Mouse (Mus musculus) heart, postnatal 0 days (tissue): ENCODE data around the gene Cldn10. TPM values are rescaled to one million over a fixed set of nuclear protein-coding genes. Genes with fewer than 3 reads are reported as not detected.

Source experiments
- ATAC-seq: fragments of 200-750 bp; cut with Nextera tagmentation; 2 replicates; pipeline ENCODE4 v1.8.0; 2017; ENCODE audit warnings: low read depth, moderate number of reproducible peaks, moderate library complexity; ENCODE audit not compliant: insufficient read depth
- DNase-seq: peaks from one replicate; pipeline ENCODE4 v3.0.0-alpha.2; 2016; ENCODE audit warnings: low spot score
- H3K27ac ChIP-seq: fragments of 300-500 bp; sonication (generic); 2 replicates; pipeline ENCODE4 v1.5.1; 2014; ENCODE audit warnings: low read depth, mild to moderate bottlenecking
- H3K27me3 ChIP-seq: fragments of 300-500 bp; sonication (generic); 2 replicates; pipeline ENCODE4 v1.6.1; 2014; ENCODE audit warnings: low read length, mixed read lengths; ENCODE audit not compliant: control insufficient read depth, insufficient read depth
- H3K36me3 ChIP-seq: fragments of 300-500 bp; sonication (generic); replicated peaks from 2 replicates; pipeline ENCODE4 v1.6.1; 2014; ENCODE audit warnings: low read length, mixed read lengths; ENCODE audit not compliant: control insufficient read depth, insufficient read depth
- H3K4me1 ChIP-seq: fragments of 300-500 bp; sonication (generic); 2 replicates; pipeline ENCODE4 v1.6.1; 2014; ENCODE audit warnings: antibody characterized with exemption; ENCODE audit not compliant: control insufficient read depth, insufficient read depth
- H3K4me2 ChIP-seq: fragments of 300-500 bp; sonication (generic); 2 replicates; pipeline ENCODE4 v1.6.1; 2014; ENCODE audit warnings: low read depth, mild to moderate bottlenecking, low read length, moderate library complexity
- H3K4me3 ChIP-seq: fragments of 300-500 bp; sonication (generic); 2 replicates; pipeline ENCODE4 v1.5.1; 2014; ENCODE audit warnings: low read depth, low read length
- H3K9ac ChIP-seq: fragments of 300-500 bp; sonication (generic); replicated peaks from 2 replicates; pipeline ENCODE4 v1.6.1; 2014; ENCODE audit warnings: low read depth, low read length, mixed read lengths
- H3K9me3 ChIP-seq: fragments of 300-500 bp; sonication (generic); replicated peaks from 2 replicates; pipeline ENCODE4 v1.6.1; 2016; ENCODE audit warnings: low read length; ENCODE audit not compliant: control insufficient read depth
- CTCF ChIP-seq: IDR thresholded peaks from 2 replicates; pipeline ENCODE4 v1.5.1; 2016; ENCODE audit warnings: antibody characterized with exemption, control low read depth, low read depth
- EP300 ChIP-seq: IDR thresholded peaks from 2 replicates; pipeline ENCODE4 v1.6.1; 2016; ENCODE audit warnings: antibody characterized with exemption, low read depth
- WGBS: fragments of 180-500 bp; shearing (Covaris S2); extraction: QIAGEN DNeasy Blood & Tissue Kit; methylation state at CpG from one replicate; pipeline ENCODE4 v1.1.7; 2014; 5-methylcytosine and 5-hydroxymethylcytosine counted together
- polyA plus RNA-seq: library from polyadenylated mRNA; unstranded; fragments of >200 nt; fragmentation: Nextera tagmentation; extraction: Ambion mirVana; gene quantifications from 2 replicates; pipeline ENCODE4 v1.2.1, GENCODE M21; 2015
- total RNA-seq: library from RNA; depleted of rRNA; stranded (reverse); fragments of >200 nt; gene quantifications from 2 replicates; pipeline ENCODE4 v1.2.3, GENCODE M21; 2014; ENCODE audit warnings: low replicate concordance

Cldn10 gene
- total and polyA plus RNA-seq, 2 experiments from 2014 or later: 0.15 to 1.7 TPM

GRCm38 (mm10) chr14:118864905-118865304 is 77.2 kb downstream of the Cldn10 start:
- Histone ChIP-seq H3K36me3 (no peaks in the 10 kb centered on the region), H3K4me2 (no peak overlapping the region), H3K27ac (no peak overlapping the region), H3K4me3 (no peak overlapping the region), H3K9me3 (no peaks in the 10 kb centered on the region), H3K4me1 (no peaks in the 10 kb centered on the region), H3K9ac (no peak overlapping the region), H3K27me3 (no peaks in the 10 kb centered on the region)
- DNase-seq (no peak), ATAC-seq (no peak)
- TF ChIP-seq EP300 (no peak), CTCF (no peak)
- 51% methylated on average over 4 of the region's 4 CpGs for WGBS

DNA sequence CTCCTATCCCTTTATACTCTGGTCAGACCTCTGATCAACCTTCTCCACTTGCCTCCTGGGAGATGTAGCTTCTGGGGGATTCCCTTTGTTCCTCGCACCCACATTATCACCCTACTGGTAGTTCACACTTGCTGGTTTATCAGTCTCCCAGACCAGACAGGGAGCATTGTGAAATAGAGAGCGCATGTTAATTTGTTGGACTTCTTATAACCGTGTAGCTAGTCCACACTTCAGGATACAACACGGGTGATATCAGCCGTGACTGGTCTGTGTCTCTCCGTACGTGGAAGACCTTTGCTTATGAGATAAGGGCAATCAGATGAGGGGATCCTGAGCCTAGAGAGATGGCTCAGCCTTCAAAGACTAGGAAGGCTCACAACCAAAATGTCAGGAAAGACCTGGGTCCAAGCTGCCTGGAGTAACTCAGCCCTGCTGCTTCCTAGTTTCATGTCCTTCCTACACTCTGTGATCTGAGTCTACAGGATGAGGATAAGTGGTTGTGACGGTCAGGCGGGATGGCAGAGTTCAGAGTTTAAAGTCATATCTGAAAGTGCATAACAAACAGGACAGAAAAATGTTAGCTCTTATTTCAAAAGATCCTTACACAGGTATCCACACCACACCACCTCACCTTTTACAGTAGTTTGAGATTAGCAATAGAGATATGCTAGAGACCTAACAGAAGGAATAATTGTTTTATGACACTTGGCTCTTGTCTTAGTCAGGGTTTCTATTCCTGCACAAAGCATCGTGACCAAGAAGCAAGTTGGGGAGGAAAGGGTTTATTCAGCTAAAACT is 78.5 kb downstream of the Cldn10 start:
- Histone ChIP-seq H3K27me3 (no peaks in the 10 kb centered on the region), H3K27ac (no peak overlapping the region), H3K36me3 (no peaks in the 10 kb centered on the region), H3K9me3 (no peaks in the 10 kb centered on the region), H3K4me1 (no peaks in the 10 kb centered on the region), H3K4me2 (no peak overlapping the region), H3K9ac (no peak overlapping the region), H3K4me3 (no peak overlapping the region)
- WGBS: 53% methylated on average over 10 of the region's 10 CpGs
- DNase-seq (no peak), ATAC-seq (no peak)
- TF ChIP-seq EP300 (no peak), CTCF (no peak)

DNA sequence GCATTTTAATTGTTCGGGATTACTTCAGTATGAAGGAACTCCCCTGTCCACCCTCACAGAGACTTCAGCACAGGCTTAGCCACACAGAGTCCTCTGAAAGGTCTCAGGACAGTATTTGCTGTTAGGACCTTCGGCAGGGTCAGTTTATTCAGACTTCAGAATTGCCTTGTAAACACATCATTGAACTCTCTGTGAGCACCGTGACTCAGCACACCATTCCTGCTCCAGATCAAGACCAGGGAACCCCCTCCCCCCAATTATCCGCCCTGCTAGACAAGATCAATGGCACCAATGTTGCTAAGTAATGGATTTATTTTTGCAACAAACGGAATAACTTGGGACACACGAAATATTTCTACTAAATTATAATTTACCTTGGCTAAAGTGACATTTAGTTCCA is 79.7 kb downstream of the Cldn10 start:
- no peaks in the 10 kb centered on the region for H3K27me3 ChIP-seq
- no peaks in the 10 kb centered on the region for H3K4me1 ChIP-seq
- no peak overlapping the region for H3K4me2 ChIP-seq
- TF ChIP-seq CTCF (no peak), EP300 (no peak)
- no peak for DNase-seq
- 65% methylated on average over 6 of the region's 6 CpGs for WGBS
- H3K9me3 ChIP-seq: no peaks in the 10 kb centered on the region
- no peaks in the 10 kb centered on the region for H3K36me3 ChIP-seq
- no peak for ATAC-seq
- no peak overlapping the region for H3K9ac ChIP-seq
- no peak overlapping the region for H3K4me3 ChIP-seq
- H3K27ac ChIP-seq: no peak overlapping the region

DNA sequence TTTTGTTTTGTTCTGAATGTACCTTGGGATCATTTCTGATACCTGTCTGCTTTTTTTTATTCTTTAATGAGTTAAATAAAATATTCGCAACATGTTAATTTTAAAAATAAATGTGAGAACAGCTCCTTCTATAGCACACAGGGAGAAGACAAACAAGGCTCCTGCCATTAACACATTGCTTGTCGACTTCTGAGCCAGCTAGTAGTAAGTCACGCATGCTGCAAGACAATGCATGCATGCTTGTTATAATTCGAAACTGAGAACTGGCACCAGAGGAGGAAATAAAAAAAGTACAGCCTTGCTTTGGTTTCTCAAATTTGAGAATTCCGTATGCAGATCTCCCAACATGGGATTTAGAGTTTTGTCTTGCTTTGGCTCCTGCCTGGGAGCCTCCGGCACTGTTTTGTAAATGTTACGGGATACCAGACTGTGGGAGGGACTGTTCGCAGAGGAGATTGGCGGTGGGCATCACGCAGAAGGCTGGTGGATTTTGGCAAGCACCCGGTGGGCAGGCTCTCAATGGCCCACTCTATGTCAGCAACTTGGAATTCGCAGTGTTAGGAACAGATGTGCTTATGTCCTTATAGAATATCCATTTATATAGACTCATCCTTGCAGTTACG is 80.5 kb downstream of the Cldn10 start:
- no peak for TF ChIP-seq EP300
- no peak for TF ChIP-seq CTCF
- no peak overlapping the region for H3K27ac ChIP-seq
- no peaks in the 10 kb centered on the region for H3K27me3 ChIP-seq
- ATAC-seq (no peak), DNase-seq (no peak)
- H3K4me3 ChIP-seq: no peak overlapping the region
- no peaks in the 10 kb centered on the region for H3K9me3 ChIP-seq
- no peak overlapping the region for H3K4me2 ChIP-seq
- H3K9ac ChIP-seq: no peak overlapping the region
- no peaks in the 10 kb centered on the region for H3K36me3 ChIP-seq
- no peaks in the 10 kb centered on the region for H3K4me1 ChIP-seq
- WGBS: 84% methylated on average over 13 of the region's 13 CpGs

DNA sequence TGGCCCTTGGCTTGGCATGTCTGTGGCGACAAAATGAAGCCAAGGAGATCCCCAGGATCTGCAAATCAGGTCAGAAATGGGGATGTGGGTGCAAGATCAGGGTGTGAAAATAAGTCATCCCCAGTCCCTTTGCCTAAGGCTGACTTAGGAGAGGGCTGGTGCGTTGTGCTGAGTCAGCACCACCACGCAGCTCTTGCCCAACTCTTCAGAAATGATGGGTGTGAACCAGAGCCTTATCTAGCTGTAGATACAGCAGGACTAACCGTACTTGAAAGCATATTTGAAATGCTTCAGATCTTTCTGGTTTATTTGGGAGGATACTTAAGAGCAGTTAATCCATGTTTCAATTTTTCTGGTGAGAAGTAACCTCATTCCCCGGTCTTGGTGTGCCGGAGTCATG is 82.0 kb downstream of the Cldn10 start:
- no peak for TF ChIP-seq EP300
- TF ChIP-seq CTCF: no peak
- no peak overlapping the region for H3K4me3 ChIP-seq
- H3K9me3 ChIP-seq: no peaks in the 10 kb centered on the region
- H3K4me2 ChIP-seq: no peak overlapping the region
- H3K36me3 ChIP-seq: no peaks in the 10 kb centered on the region
- 52% methylated on average over 6 of the region's 6 CpGs for WGBS
- H3K27ac ChIP-seq: no peak overlapping the region
- no peak overlapping the region for H3K9ac ChIP-seq
- DNase-seq (no peak), ATAC-seq (no peak)
- no peaks in the 10 kb centered on the region for H3K4me1 ChIP-seq
- no peaks in the 10 kb centered on the region for H3K27me3 ChIP-seq
